9 mouse cellular contexts compared by ENCODE assay signal in genomic region chr2:73585347-73585831, GRCm38 (mm10). TPM values are rescaled to one million over a fixed set of nuclear protein-coding genes. Genes with fewer than 3 reads are reported as not detected.
DNase-seq lines count a peak whose midpoint lies in the region; ATAC-seq and TF ChIP-seq lines count a peak whose summit lies in the region.
"Had no signal": no experiment of that assay in that cellular context is flagged by ENCODE, and none has a peak within 500 bp of the region (broad histone marks: within the 10 kb centered on the region; RNA-seq: fewer than 3 reads in every experiment).

No protein-coding gene starts in this region.

- 15% methylated on average over 12 of the region's 12 CpGs for WGBS in hindbrain, embryonic 11.5 days
- WGBS in limb, embryonic 14.5 days = 13% methylated on average over 12 of the region's 12 CpGs

- H3K9me3 ChIP-seq in hindbrain, embryonic 11.5 days (ENCODE audit: control insufficient read depth, low read length) = no peaks in the 10 kb centered on the region
- H3K9me3 ChIP-seq in limb, embryonic 14.5 days (ENCODE audit: control insufficient read depth, low read length) = no peaks in the 10 kb centered on the region

- no peak for ATAC-seq in hindbrain, embryonic 11.5 days (ENCODE audit: low FRiP score)
- ATAC-seq in limb, embryonic 14.5 days (ENCODE audit: low FRiP score, low read depth) = peak; percentile 12; the same call in 1 of the 2 replicates

- H3K4me2 ChIP-seq in hindbrain, embryonic 11.5 days (replicated peaks; ENCODE audit: low read depth, low read length) = peak overlapping the region; percentile 63
- H3K4me2 ChIP-seq in limb, embryonic 14.5 days (replicated peaks; ENCODE audit: low read depth, low read length, severe bottlenecking) = peak overlapping the region; percentile 52

- H3K9ac ChIP-seq in hindbrain, embryonic 11.5 days (ENCODE audit: low read depth, low read length) = peak overlapping the region; percentile 27; the same call in 1 of the 2 replicates
- peak overlapping the region; percentile 43 for H3K9ac ChIP-seq in limb, embryonic 14.5 days (ENCODE audit: low read depth, low read length, severe bottlenecking)

- no peaks in the 10 kb centered on the region for H3K4me1 ChIP-seq in hindbrain, embryonic 11.5 days (replicated peaks; ENCODE audit: control insufficient read depth, insufficient read depth, low read length)
- peaks cover 17% of the 10 kb centered on the region for H3K4me1 ChIP-seq in limb, embryonic 14.5 days (ENCODE audit: control insufficient read depth, insufficient read depth, low read length)

- peak; percentile 71 for DNase-seq in adrenal gland, adult 2 months
- DNase-seq in adrenal gland, postnatal 25 days = no peak
- peak; percentile 17 to 35 for DNase-seq in urinary bladder, postnatal 36 days (ENCODE audit: low spot score in 2 of 2)
- no peak for DNase-seq in urinary bladder, adult 2 months (ENCODE audit: low spot score)
- DNase-seq in hindbrain, embryonic 11.5 days (ENCODE audit: low spot score) = peak; percentile 39
- peak; percentile 41 for DNase-seq in limb, embryonic 14.5 days (ENCODE audit: low spot score)
- DNase-seq in skeletal muscle tissue, adult 2 months (ENCODE audit: low read depth, low spot score) = peak; percentile 20
- DNase-seq in layer of hippocampus, adult 9-10 months (ENCODE audit: low spot score) = no peak

- H3K27me3 ChIP-seq in hindbrain, embryonic 11.5 days (ENCODE audit: control insufficient read depth, insufficient read depth, low read length) = no peaks in the 10 kb centered on the region
- H3K27me3 ChIP-seq in limb, embryonic 14.5 days (ENCODE audit: control insufficient read depth, insufficient read depth, low read length) = no peaks in the 10 kb centered on the region

- H3K27ac ChIP-seq in hindbrain, embryonic 11.5 days (ENCODE audit: low read depth, low read length) = no peak overlapping the region
- H3K27ac ChIP-seq in limb, embryonic 14.5 days (replicated peaks; ENCODE audit: low read depth, low read length) = no peak overlapping the region

- H3K4me3 ChIP-seq in hindbrain, embryonic 11.5 days (ENCODE audit: low read depth, low read length) = peak overlapping the region; percentile 34
- peak overlapping the region; percentile 44 for H3K4me3 ChIP-seq in limb, embryonic 14.5 days (replicated peaks; ENCODE audit: low read length)

- no peak for TF ChIP-seq POLR2A in limb, embryonic 14.5 days (IDR thresholded peaks at IDR 0.05; ENCODE audit: borderline replicate concordance, extremely low read depth, insufficient read depth, insufficient read length)

- no peaks in the 10 kb centered on the region for H3K36me3 ChIP-seq in hindbrain, embryonic 11.5 days (ENCODE audit: control insufficient read depth, insufficient read depth, low read length)
- H3K36me3 ChIP-seq in limb, embryonic 14.5 days (ENCODE audit: control insufficient read depth, insufficient read depth, low read length) = no peaks in the 10 kb centered on the region

RNA-seq across cellular contexts. Expression of gene Chrna1, which starts 5.3 kb away (rescaled TPM):
- total RNA-seq in adrenal gland, adult 2 months (2021) = not detected
- polyA plus RNA-seq in adrenal gland, adult 2 months (2012; rRNA removed) = 0.02 TPM in 1 of 2 replicates, not detected in the other
- total RNA-seq in adrenal gland, postnatal 25 days (2021) = not detected in 2 replicates
- polyA plus RNA-seq in urinary bladder, adult 2 months (2012; rRNA removed) = 0.01 TPM in 1 of 2 replicates, not detected in the other
- 0.51 and 0.98 TPM in 2 replicates for polyA plus RNA-seq in hindbrain, embryonic 11.5 days (2014; fragmentation: Nextera tagmentation; extraction: Ambion mirVana)
- 8.9 and 9.3 TPM in 2 replicates for polyA plus RNA-seq in limb, embryonic 14.5 days (2012; rRNA removed)
- polyA plus RNA-seq in limb, embryonic 14.5 days (2014; fragmentation: Nextera tagmentation; extraction: Ambion mirVana) = 14.9 and 19.4 TPM in 2 replicates
- total RNA-seq: heart, postnatal 14 days had no signal

RNA-seq across cellular contexts. Expression of gene Wipf1, which starts 55.9 kb away (rescaled TPM):
- total RNA-seq in adrenal gland, adult 2 months (2021) = 10 to 100 TPM; 13.4 to 19.7 TPM
- 16.8 and 17.4 TPM in 2 replicates for polyA plus RNA-seq in adrenal gland, adult 2 months (2012; rRNA removed)
- 14.9 and 17.0 TPM in 2 replicates for total RNA-seq in adrenal gland, postnatal 25 days (2021)
- 10.2 and 17.4 TPM in 2 replicates for polyA plus RNA-seq in urinary bladder, adult 2 months (2012; rRNA removed)
- 9.2 and 9.7 TPM in 2 replicates for polyA plus RNA-seq in hindbrain, embryonic 11.5 days (2014; fragmentation: Nextera tagmentation; extraction: Ambion mirVana)
- polyA plus RNA-seq in limb, embryonic 14.5 days (2012; rRNA removed) = 20.1 and 25.8 TPM in 2 replicates
- polyA plus RNA-seq in limb, embryonic 14.5 days (2014; fragmentation: Nextera tagmentation; extraction: Ambion mirVana) = 25.7 and 27.8 TPM in 2 replicates

Comparison
In these comparisons a context has a peak if more than half of its experiments do, and no peak if none do; other contexts are left out.
1. DNase-seq: peak in adrenal gland, adult 2 months (single experiment), urinary bladder, postnatal 36 days (2 of 2), hindbrain, embryonic 11.5 days (single experiment), limb, embryonic 14.5 days (single experiment) and skeletal muscle tissue, adult 2 months (single experiment); none in adrenal gland, postnatal 25 days (single experiment), urinary bladder, adult 2 months (single experiment) and layer of hippocampus, adult 9-10 months (single experiment).